Mouse (Mus musculus) hindbrain, postnatal 0 days (tissue): ENCODE data around the gene Oas1a. TPM values are rescaled to one million over a fixed set of nuclear protein-coding genes. Genes with fewer than 3 reads are reported as not detected.
"Not testable (repeated sequence)": the region's sequence is repeated elsewhere in the genome, so short reads cannot be mapped to it uniquely, and the experiment has no call there.

Experiments
- ATAC-seq: fragments of 200-750 bp; cut with Nextera tagmentation; 2 replicates; pipeline ENCODE4 v1.8.0; 2017; ENCODE audit warnings: mild to moderate bottlenecking, moderate TSS enrichment, moderate library complexity
- DNase-seq: peaks from one replicate; pipeline ENCODE4 v3.0.0-alpha.2; 2015; ENCODE audit warnings: low spot score
- H3K27ac ChIP-seq: fragments of 300-500 bp; sonication (generic); 2 replicates; pipeline ENCODE4 v1.5.1; 2014; ENCODE audit warnings: mild to moderate bottlenecking
- H3K27me3 ChIP-seq: fragments of 300-500 bp; sonication (generic); 2 replicates; pipeline ENCODE4 v1.6.1; 2014; ENCODE audit warnings: low read length, mixed read lengths; ENCODE audit not compliant: insufficient read depth
- H3K36me3 ChIP-seq: fragments of 300-500 bp; sonication (generic); 2 replicates; pipeline ENCODE4 v1.6.1; 2014; ENCODE audit warnings: low read length, mixed read lengths; ENCODE audit not compliant: insufficient read depth
- H3K4me1 ChIP-seq: fragments of 300-500 bp; sonication (generic); 2 replicates; pipeline ENCODE4 v1.6.1; 2014; ENCODE audit warnings: antibody characterized with exemption, low read length, mixed read lengths; ENCODE audit not compliant: insufficient read depth
- H3K4me2 ChIP-seq: fragments of 300-500 bp; sonication (generic); 2 replicates; pipeline ENCODE4 v1.6.1; 2014; ENCODE audit warnings: low read depth, mild to moderate bottlenecking, low read length, moderate library complexity, mixed read lengths
- H3K4me3 ChIP-seq: fragments of 300-500 bp; sonication (generic); 2 replicates; pipeline ENCODE4 v1.5.1; 2014; ENCODE audit warnings: low read length
- H3K9ac ChIP-seq: fragments of 300-500 bp; sonication (generic); replicated peaks from 2 replicates; pipeline ENCODE4 v1.6.1; 2014; ENCODE audit warnings: mild to moderate bottlenecking, low read length, moderate library complexity, mixed read lengths
- H3K9me3 ChIP-seq: fragments of 300-500 bp; sonication (generic); 2 replicates; pipeline ENCODE4 v1.6.1; 2016; ENCODE audit warnings: low read length, mixed read lengths
- CTCF ChIP-seq: IDR thresholded peaks from 2 replicates; pipeline ENCODE4 v1.5.1; 2016; ENCODE audit warnings: antibody characterized with exemption, control low read depth, low read depth
- WGBS: fragments of 180-500 bp; shearing (Covaris S2); extraction: QIAGEN DNeasy Blood & Tissue Kit; methylation state at CpG from one replicate; pipeline ENCODE4 v1.1.7; 2014; 5-methylcytosine and 5-hydroxymethylcytosine counted together
- polyA plus RNA-seq: library from polyadenylated mRNA; unstranded; fragments of >200 nt; fragmentation: Nextera tagmentation; extraction: Ambion mirVana; gene quantifications from 2 replicates; pipeline ENCODE4 v1.2.1, GENCODE M21; 2015
- total RNA-seq: library from RNA; depleted of rRNA; stranded (reverse); fragments of >200 nt; gene quantifications from 2 replicates; pipeline ENCODE4 v1.2.3, GENCODE M21; 2014

Oas1a gene
- total and polyA plus RNA-seq, 2 experiments from 2014 or later = 1.3 to 1.4 TPM

DNA sequence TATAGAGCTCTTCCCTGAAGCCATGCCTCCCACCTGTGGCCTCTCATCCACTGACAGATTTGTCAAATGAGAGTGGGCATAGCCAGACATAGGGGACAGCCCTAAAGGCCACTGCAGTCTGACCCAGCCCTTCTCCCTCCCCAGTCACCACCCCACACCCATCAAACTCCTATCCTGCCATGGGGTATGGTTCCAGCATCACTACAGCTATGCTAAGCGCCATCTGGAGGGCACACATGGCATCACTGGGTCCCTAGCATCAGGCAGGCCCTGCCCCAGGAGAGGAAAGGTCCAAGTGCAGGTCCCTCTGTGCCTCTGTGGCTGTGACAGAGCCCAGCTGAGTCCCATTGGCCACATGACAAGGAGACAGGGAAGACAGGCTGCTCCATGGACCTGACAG is 19.7 kb upstream of the Oas1a start:
- no peaks in the 10 kb centered on the region for H3K27me3 ChIP-seq
- H3K27ac ChIP-seq = no peak overlapping the region
- H3K4me2 ChIP-seq = no peak overlapping the region
- no peaks in the 10 kb centered on the region for H3K4me1 ChIP-seq
- WGBS = 0% methylated on average over 1 of the region's 1 CpGs
- no peak overlapping the region for H3K9ac ChIP-seq
- no peak overlapping the region for H3K4me3 ChIP-seq
- TF ChIP-seq CTCF = peak; percentile 67
- H3K36me3 ChIP-seq = no peaks in the 10 kb centered on the region
- ATAC-seq = no peak
- no peaks in the 10 kb centered on the region for H3K9me3 ChIP-seq
- DNase-seq = no peak

DNA sequence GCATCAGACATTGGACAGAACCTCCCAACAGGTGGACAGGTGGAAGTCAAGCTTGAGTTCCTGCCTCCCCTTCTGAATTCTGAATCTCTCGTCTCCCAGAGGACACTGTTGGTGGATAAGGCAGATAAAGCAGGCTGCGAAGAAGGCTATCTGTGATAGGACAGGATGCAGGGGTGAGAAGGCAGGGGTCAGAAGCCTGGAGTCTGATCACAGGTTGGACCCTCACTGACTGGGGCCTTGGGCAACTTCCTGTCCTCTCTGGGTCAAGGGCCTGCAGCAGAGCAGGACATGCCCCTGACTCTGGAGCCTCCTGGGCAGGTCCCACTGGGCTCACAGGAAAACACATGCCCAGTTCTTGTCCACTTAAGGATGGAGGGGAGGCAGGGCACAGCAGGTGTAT is 19.0 kb upstream of the Oas1a start:
- DNase-seq, H3K27ac ChIP-seq, H3K4me2 ChIP-seq, H3K9me3 ChIP-seq, H3K27me3 ChIP-seq, H3K36me3 ChIP-seq, H3K4me3 ChIP-seq, ATAC-seq, H3K9ac ChIP-seq, H3K4me1 ChIP-seq: not testable (repeated sequence)
- 57% methylated on average over 2 of the region's 2 CpGs for WGBS

DNA sequence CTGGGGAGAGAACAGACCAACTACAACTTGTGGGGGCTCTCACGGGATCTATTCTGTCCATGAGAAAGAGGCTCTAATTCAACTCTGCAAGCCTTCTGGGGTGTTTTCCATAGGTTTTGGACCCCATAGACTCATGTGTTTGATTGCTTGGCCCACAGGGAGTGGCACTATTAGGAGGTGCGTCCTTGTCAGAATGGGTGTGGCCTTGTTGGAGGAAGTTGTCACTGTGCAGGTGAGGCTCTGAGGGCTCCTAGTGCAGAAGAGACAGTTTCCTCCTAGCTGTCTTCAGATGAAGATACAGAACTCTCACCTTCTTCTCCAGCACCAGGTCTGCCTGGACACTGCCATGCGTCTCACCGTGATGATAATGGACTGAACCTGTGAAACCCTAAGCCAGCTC is 17.2 kb upstream of the Oas1a start:
- not testable (repeated sequence) for H3K4me2 ChIP-seq, H3K4me3 ChIP-seq, H3K9ac ChIP-seq, H3K4me1 ChIP-seq, H3K36me3 ChIP-seq, H3K9me3 ChIP-seq, H3K27ac ChIP-seq, H3K27me3 ChIP-seq, ATAC-seq, DNase-seq
- 91% methylated on average over 4 of the region's 4 CpGs for WGBS

DNA sequence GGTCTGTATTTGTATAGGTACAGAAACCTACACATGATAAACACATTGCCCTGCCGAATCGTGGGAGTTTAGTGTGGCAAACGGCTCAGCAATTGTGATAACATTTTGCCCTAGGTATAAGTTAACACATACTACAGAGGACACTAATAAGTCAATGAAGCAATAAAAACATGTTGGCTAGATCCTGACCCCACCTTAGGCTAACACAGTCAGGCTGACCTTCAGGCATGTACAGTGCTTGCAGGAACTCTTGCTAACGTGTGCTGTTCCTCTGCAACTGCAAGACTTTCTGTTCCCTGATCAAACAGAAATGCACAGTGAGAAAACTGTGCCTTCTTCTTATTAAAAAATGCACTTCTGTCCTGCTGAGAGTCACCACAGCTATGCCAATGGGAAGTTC is 16.6 kb upstream of the Oas1a start:
- TF ChIP-seq CTCF = no peak
- ATAC-seq = no peak
- Histone ChIP-seq H3K9me3 (no peaks in the 10 kb centered on the region), H3K4me3 (no peak overlapping the region), H3K36me3 (no peaks in the 10 kb centered on the region), H3K27ac (no peak overlapping the region), H3K4me2 (no peak overlapping the region), H3K4me1 (no peaks in the 10 kb centered on the region), H3K27me3 (no peaks in the 10 kb centered on the region), H3K9ac (no peak overlapping the region)
- DNase-seq = no peak
- 84% methylated on average over 4 of the region's 4 CpGs for WGBS

DNA sequence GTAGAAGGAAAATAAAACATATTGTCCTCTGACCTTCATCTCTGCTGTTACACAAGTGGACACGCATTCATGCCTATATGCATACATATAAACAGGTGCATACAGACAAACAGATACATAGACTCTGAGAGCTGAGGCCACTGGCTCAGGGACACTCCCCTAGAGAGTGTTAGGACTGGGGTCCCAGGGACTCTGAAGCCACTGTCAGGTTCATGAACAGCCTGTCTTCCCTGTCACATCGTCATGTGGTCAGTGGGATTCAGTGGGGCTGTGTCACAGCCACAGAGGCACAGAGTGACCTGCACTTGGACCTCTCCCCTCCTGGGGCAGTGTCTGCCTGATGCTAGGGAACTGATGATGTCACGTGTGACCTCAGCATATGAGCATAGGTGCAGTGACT is 13.0 kb upstream of the Oas1a start:
- no peak overlapping the region for H3K4me3 ChIP-seq
- no peaks in the 10 kb centered on the region for H3K27me3 ChIP-seq
- no peaks in the 10 kb centered on the region for H3K36me3 ChIP-seq
- no peak overlapping the region for H3K9ac ChIP-seq
- H3K4me1 ChIP-seq = no peaks in the 10 kb centered on the region
- no peak overlapping the region for H3K27ac ChIP-seq
- H3K4me2 ChIP-seq = no peak overlapping the region
- H3K9me3 ChIP-seq = no peaks in the 10 kb centered on the region
- DNase-seq (no peak), ATAC-seq (no peak)
- no peak for TF ChIP-seq CTCF
- 78% methylated on average over 3 of the region's 3 CpGs for WGBS

DNA sequence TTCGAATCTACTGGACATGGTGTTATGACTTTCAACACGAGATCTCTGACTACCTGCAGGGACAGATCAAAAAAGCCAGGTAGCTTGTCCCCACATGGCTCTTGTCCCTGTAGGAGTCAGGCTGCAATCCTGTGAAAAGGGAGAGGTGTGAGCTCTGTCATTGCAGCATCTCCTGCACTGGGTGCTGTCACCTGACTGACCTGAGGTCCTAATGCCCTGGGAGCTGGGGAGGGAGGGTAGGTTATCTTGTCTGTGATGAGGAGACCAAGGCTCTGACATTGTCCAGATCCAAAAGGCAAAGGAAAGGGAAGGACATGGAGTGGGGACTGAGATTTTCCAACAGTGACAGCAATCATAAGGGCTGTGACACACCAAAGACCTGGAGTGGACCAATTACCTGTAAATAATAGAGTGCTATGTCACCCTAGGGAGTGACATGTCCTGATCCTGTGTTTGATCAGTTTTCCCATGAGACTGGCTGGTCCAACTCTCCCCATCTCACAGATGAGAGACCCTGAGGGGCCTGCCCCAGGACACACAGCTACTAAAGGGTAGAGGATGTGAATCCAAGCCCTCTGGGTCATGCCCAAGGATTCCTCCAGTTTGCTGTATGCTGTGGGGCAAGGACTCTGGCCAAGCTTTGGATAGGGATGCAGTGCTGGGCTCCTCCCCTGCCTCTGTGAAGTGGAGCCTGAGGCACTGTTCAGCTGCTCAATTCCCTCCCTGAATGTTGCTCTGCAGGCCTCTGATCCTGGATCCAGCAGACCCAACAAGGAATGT is 12.0 kb upstream of the Oas1a start:
- 70% methylated on average over 2 of the region's 2 CpGs for WGBS

DNA sequence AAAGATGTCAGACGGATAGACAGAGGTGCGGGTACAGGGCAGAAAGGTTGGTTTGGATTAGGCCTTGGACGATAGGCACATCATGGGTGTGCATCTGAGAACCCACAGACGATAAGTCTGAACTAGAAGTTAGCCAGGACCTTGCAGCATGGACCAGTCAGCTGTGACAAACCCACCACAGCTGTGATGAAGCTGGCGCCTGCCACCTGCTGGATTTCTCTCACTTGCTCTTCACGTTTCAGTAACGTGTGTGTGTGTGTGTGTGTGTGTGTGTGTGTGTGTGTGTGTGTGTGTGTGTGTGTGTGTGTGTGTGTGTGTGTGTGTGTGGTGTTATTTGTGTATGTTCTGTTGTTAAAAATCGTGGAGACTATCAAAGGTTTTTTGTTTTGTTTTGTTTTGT is 6.9 kb upstream of the Oas1a start, which contains the start of gene Oas1d:
TSS of gene Oas1d (plus strand) at position 333 of the 400 bp plus-strand sequence.
- not testable (repeated sequence) for H3K36me3 ChIP-seq, H3K9ac ChIP-seq, H3K4me1 ChIP-seq, ATAC-seq, H3K4me2 ChIP-seq, H3K9me3 ChIP-seq, H3K27ac ChIP-seq, H3K4me3 ChIP-seq, H3K27me3 ChIP-seq
- WGBS = 47% methylated on average over 8 of the region's 8 CpGs
- peak; percentile 42 for DNase-seq
- TF ChIP-seq CTCF = peak; percentile 38

More for the DNA sequence above, 12.0 kb upstream of the Oas1a start:
- not testable (repeated sequence) for ATAC-seq, DNase-seq, H3K36me3 ChIP-seq, H3K27ac ChIP-seq, H3K9ac ChIP-seq, H3K4me2 ChIP-seq, H3K9me3 ChIP-seq, H3K4me1 ChIP-seq, H3K27me3 ChIP-seq, H3K4me3 ChIP-seq
